Mouse (Mus musculus) hematopoietic multipotent progenitor cell, adult 10-12 weeks (in vitro differentiated cells): Measurements from ENCODE around the gene Tut1. TPM values are rescaled to one million over a fixed set of nuclear protein-coding genes. Genes with fewer than 3 reads are reported as not detected.

Source experiments
- polyA plus RNA-seq: library from polyadenylated mRNA; stranded (reverse); fragments of >175 nt; gene quantifications from 2 replicates; pipeline ENCODE4 v1.2.3, GENCODE M21; 2012; ENCODE audit warnings: low replicate concordance

Gene Tut1
- 33.0 and 33.4 TPM in 2 replicates for polyA plus RNA-seq

DNA sequence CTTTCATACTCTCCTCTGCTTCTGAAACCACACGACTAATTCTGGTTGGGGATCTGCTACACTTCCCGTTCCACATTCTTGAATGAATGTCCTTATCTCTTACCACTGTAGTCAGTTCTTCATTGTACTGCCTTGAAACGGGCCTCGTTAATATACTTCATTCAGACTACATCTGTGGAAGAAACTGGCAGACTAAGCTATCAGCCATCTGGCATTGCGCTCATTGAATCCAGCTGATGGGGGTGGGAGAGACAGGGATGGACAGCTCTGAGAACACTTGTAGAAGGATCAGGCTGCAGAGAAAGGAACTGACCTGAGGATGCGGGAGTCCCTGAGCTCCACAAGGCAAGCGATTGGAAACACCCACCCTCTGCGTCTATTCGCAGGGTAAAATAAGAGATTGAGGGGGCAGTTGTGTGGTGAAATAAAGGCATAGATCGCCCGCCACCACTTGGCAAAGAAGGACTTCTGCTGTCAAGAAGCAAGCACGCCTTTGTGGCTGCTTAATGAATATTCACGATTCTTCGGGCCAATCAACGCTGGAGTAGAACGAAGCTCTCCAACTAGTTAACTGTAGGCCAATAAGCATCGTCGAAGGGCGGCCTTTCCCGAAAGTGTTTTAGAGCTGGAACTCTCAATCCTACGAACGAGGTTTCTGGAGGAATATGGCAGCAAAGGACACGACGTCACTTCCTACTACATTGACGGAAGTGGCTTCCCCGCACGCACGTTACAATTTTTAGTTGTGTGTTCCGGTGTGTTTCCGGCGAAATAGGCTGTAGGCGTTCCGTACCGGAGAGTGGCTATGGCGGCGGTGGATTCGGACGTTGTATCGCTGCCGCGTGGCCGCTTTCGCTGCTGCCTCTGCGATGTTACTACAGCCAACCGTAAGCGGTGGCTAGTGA lies at the start of gene Tut1:
Gene Tut1 (plus strand): TSS at position 713 of the 905 bp plus-strand sequence.

DNA sequence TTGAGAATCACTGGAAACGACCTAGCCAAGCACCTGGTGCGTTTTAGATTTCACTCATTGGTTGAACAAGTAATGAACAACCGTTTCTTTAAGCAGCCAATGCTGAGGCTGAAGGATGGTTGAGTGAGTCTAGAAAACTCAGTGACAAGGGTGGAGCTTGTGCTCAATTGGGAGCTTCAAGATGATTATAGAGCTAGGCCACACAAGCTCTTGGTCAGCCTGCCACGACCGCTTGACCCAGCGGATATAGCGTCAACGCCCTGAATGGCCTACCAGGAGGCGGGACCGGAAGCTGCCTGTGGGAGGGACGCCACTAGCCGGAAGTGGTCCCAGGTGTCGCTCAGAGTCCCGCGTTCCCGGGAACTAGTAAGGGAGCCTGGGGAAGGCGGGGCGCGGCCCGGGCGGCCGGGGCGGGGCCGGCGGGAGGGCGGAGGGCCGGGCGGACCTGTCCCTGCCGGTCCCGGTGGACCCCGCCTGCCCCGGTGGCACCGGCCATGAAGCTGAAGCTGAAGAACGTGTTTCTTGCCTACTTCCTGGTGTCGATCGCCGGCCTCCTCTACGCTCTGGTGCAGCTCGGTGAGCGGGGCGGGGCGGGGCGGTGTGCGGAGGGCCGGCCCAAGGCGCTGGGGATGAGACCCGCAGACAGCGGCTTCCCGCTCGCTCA lies 33.4 kb upstream of the Tut1 start, which contains the start of gene B3gat3:
Gene B3gat3 (plus strand): TSS at position 302 of the 664 bp plus-strand sequence.

GRCm38 (mm10) chr19:8929224-8930088 lies 24.2 kb upstream of the Tut1 start, which contains the start of the genes Rom1 and Eml3:
Gene Rom1 (minus strand): TSS chr19:8929356.
Gene Eml3 (plus strand): TSS chr19:8929552.

DNA sequence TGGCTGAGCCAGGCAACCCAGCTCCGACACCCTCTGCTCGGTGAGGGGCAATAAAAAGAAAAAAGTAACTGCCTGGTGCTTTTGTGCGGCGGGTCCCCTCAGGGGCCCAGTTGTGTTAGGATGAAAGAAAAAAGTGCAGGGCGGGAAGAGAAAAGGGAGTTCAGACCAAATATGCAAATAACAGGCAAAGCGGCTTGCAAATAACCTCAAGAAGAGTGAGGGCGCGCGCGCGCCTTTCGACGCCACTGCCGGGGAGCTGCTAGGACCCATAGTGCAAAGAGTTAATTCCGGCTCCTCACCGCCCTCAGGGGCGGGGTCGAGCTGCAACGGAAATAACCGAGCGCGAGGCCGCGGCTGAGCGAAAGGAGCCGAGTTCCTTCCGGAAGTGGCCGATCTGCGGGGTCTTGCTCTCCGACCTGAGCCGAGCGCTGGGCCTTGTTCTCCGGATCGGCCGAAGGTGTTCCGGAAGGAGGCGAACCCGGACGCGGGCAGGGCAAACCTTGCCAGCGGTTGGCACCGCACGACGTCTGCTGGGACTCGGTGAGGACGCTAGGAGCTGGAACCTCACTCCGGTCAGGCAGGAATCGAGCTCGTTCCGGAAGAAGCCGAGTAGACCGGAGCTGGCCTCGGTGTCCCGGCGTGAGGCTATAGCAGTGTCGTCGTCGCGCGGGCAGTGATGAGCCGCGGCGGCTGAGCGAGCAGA lies 12.0 kb upstream of the Tut1 start, which contains the start of gene Mta2:
Gene Mta2 (plus strand): TSS at position 361 of the 703 bp plus-strand sequence.

DNA sequence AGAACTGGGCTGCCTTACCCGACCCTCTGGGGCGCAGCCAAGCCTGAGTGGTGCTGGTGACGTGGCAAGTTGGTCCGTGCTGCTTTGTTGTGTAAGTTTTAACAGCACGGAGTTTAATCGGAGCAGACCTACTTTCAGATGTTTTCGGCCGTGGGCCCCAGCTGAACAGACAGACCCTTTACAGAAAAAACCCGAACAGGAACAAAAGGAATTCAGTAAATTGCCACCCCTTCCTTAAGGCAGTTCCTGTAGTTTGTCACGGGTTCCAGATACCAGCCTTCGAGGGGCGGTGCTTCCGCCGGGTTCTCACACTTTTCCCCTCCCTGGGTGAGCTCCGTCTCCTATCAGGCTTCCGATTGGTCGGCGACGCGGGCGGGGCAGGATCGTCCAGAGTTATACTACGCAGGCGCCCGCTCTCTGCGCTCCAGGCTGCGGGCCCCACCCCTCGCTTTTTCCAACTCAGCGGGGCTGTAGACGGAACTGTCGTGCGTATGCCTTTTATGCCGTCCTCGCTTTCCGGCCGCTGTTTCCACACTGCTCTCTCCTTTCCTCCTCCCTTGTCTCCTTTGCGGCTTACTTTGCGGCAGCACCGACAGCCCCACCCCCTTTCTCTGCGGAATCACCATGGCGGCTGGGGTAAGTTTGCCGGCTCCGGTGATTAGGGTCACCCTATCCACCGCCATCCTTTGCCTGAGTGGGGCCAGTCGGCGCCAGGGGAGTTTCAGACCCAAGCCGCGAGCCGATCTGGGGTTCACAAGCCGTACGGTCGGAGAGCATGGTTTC lies 13.1 kb downstream of the Tut1 start, which contains the start of gene Eef1g:
Gene Eef1g (plus strand): TSS at position 452 of the 783 bp plus-strand sequence.

GRCm38 (mm10) chr19:8989066-8989566 lies 35.5 kb downstream of the Tut1 start, which contains the start of gene Ahnak:
Gene Ahnak (plus strand): TSS chr19:8989284.

Other genes with a start within 250 kb of the Tut1 start
- gene Slc3a2, start 230.5 kb upstream of the Tut1 start, polyA plus RNA-seq, result 87.6 and 107 TPM in 2 replicates
- 14.1 and 19.6 TPM in 2 replicates for gene Wdr74, start 218.0 kb upstream of the Tut1 start, polyA plus RNA-seq
- gene 1700092M07Rik, start 213.1 kb upstream of the Tut1 start, polyA plus RNA-seq, result 0.47 TPM in 1 of 2 replicates, not detected in the other
- gene Stx5a, start 212.4 kb upstream of the Tut1 start, polyA plus RNA-seq, result 33.5 and 37.6 TPM in 2 replicates
- gene Nxf1, start 196.8 kb upstream of the Tut1 start, polyA plus RNA-seq, result 85.7 and 111 TPM in 2 replicates
- 40.2 and 65.2 TPM in 2 replicates for gene Tmem223, start 182.9 kb upstream of the Tut1 start, polyA plus RNA-seq
- gene Tmem179b, start 179.4 kb upstream of the Tut1 start, polyA plus RNA-seq, result 27.4 and 93.5 TPM in 2 replicates
- gene Taf6l, start 167.4 kb upstream of the Tut1 start, polyA plus RNA-seq, result 18.5 and 32.1 TPM in 2 replicates
- 6.5 and 12.8 TPM in 2 replicates for gene Polr2g, start 155.3 kb upstream of the Tut1 start, polyA plus RNA-seq
- 1.5 and 2.5 TPM in 2 replicates for gene Zbtb3, start 151.3 kb upstream of the Tut1 start, polyA plus RNA-seq
- gene Ttc9c, start 134.5 kb upstream of the Tut1 start, polyA plus RNA-seq, result 6.1 and 6.4 TPM in 2 replicates
- gene Hnrnpul2, start 133.8 kb upstream of the Tut1 start, polyA plus RNA-seq, result 83.1 and 207 TPM in 2 replicates
- gene AC129217.1, start 124.1 kb upstream of the Tut1 start, polyA plus RNA-seq, result 71.4 and 191 TPM in 2 replicates
- 65.8 and 85.4 TPM in 2 replicates for gene Bscl2, start 116.4 kb upstream of the Tut1 start, polyA plus RNA-seq
- 0.07 and 0.16 TPM in 2 replicates for gene Gng3, start 114.7 kb upstream of the Tut1 start, polyA plus RNA-seq
- 0.12 TPM in 1 of 2 replicates, not detected in the other for gene Lrrn4cl, start 103.1 kb upstream of the Tut1 start, polyA plus RNA-seq
- 106 and 169 TPM in 2 replicates for gene Ubxn1, start 82.4 kb upstream of the Tut1 start, polyA plus RNA-seq
- 39.7 and 52.0 TPM in 2 replicates for gene Uqcc3, start 72.9 kb upstream of the Tut1 start, polyA plus RNA-seq
- 0.17 and 0.48 TPM in 2 replicates for gene Lbhd1, start 70.1 kb upstream of the Tut1 start, polyA plus RNA-seq
- gene Gm49403, start 69.9 kb upstream of the Tut1 start, polyA plus RNA-seq, result not detected in 2 replicates
- 10.0 and 58.5 TPM in 2 replicates for gene 1810009A15Rik, start 65.0 kb upstream of the Tut1 start, polyA plus RNA-seq
- 5.1 TPM in 1 of 2 replicates, not detected in the other for gene Gm49416, start 64.9 kb upstream of the Tut1 start, polyA plus RNA-seq
- 30.0 and 30.8 TPM in 2 replicates for gene Ints5, start 60.8 kb upstream of the Tut1 start, polyA plus RNA-seq
- gene Ganab, start 55.8 kb upstream of the Tut1 start, polyA plus RNA-seq, result 45.2 and 49.2 TPM in 2 replicates
- gene B3gat3, start 33.5 kb upstream of the Tut1 start, polyA plus RNA-seq, result 169 and 181 TPM in 2 replicates
- 13.0 and 33.9 TPM in 2 replicates for gene Rom1, start 24.5 kb upstream of the Tut1 start, polyA plus RNA-seq
- 90.5 and 184 TPM in 2 replicates for gene Eml3, start 24.3 kb upstream of the Tut1 start, polyA plus RNA-seq
- 55.2 and 56.3 TPM in 2 replicates for gene Mta2, start 12.0 kb upstream of the Tut1 start, polyA plus RNA-seq
- gene Eef1g, start 13.2 kb downstream of the Tut1 start, polyA plus RNA-seq, result 21.6 and 58.7 TPM in 2 replicates
- gene Ahnak, start 35.4 kb downstream of the Tut1 start, polyA plus RNA-seq, result 112 and 248 TPM in 2 replicates
- gene Scgb1a1, start 134.1 kb downstream of the Tut1 start, polyA plus RNA-seq, result not detected in 2 replicates
- 37.7 and 75.7 TPM in 2 replicates for gene Asrgl1, start 181.8 kb downstream of the Tut1 start, polyA plus RNA-seq